Mouse (Mus musculus): Measurements from ENCODE around the gene Bag5. TPM values are rescaled to one million over a fixed set of nuclear protein-coding genes. Genes with fewer than 3 reads are reported as not detected.

Gene Bag5
- total RNA-seq, 2 experiments from 2014 or later: 10.9 to 14.6 TPM

- DNase-seq: no peak
These were observed 14.6 kb downstream of the Bag5 start for GRCm38 (mm10) chr12:111698346-111698913.

- no peak for DNase-seq
These were observed 15.3 kb downstream of the Bag5 start for GRCm38 (mm10) chr12:111697708-111698107.

GRCm38 (mm10) chr12:111696239-111696638, 16.8 kb downstream of the Bag5 start:
- DNase-seq: peak; percentile 65

- DNase-seq: no peak
These were observed 17.9 kb downstream of the Bag5 start for GRCm38 (mm10) chr12:111694880-111695804.

GRCm38 (mm10) chr12:111694271-111694781, 18.7 kb downstream of the Bag5 start:
- no peak for DNase-seq

GRCm38 (mm10) chr12:111693341-111694270, 19.5 kb downstream of the Bag5 start:
- no peak for DNase-seq

GRCm38 (mm10) chr12:111692899-111693298, 20.2 kb downstream of the Bag5 start:
- no peak for DNase-seq

- no peak for DNase-seq
These were observed 21.6 kb downstream of the Bag5 start for GRCm38 (mm10) chr12:111691346-111691872.

- no peak for DNase-seq
These were observed 23.6 kb downstream of the Bag5 start for GRCm38 (mm10) chr12:111689426-111689825.

GRCm38 (mm10) chr12:111688069-111688428, 25.0 kb downstream of the Bag5 start:
- DNase-seq: no peak

- peak; percentile 76 for DNase-seq
These were observed 25.5 kb downstream of the Bag5 start for GRCm38 (mm10) chr12:111687350-111688068.

- no peak for DNase-seq
These were observed 26.7 kb downstream of the Bag5 start for GRCm38 (mm10) chr12:111686390-111686789.

- no peak for DNase-seq
These were observed 30.3 kb downstream of the Bag5 start for GRCm38 (mm10) chr12:111682806-111683205.

GRCm38 (mm10) chr12:111682003-111682402, 31.1 kb downstream of the Bag5 start:
- DNase-seq: no peak

- DNase-seq: no peak
These were observed 31.8 kb downstream of the Bag5 start for GRCm38 (mm10) chr12:111681305-111681704.

GRCm38 (mm10) chr12:111680661-111681060, 32.4 kb downstream of the Bag5 start:
- DNase-seq: no peak

- DNase-seq: no peak
These were observed 34.1 kb downstream of the Bag5 start for GRCm38 (mm10) chr12:111678997-111679396.

- DNase-seq: no peak
These were observed 34.5 kb downstream of the Bag5 start for GRCm38 (mm10) chr12:111678670-111678933.

- DNase-seq: peak; percentile 90
These were observed 35.0 kb downstream of the Bag5 start, which contains the start of gene Trmt61a for GRCm38 (mm10) chr12:111677882-111678669. Gene Trmt61a, plus strand, starts transcription at chr12:111678105.

GRCm38 (mm10) chr12:111677421-111677820, 35.6 kb downstream of the Bag5 start:
- DNase-seq: no peak
